Mouse (Mus musculus) CH12.LX (cell line): ENCODE measurements around the gene Rab44.

Experiments used
- CTCF ChIP-seq, 2 experiments: IDR thresholded peaks in 1 of 2; conservative IDR thresholded peaks in 1 of 2; 2 replicates each; pipeline ENCODE4 v1.5.1; 2011 to 2012; ENCODE audit warnings: low read depth in 2 of 2, low read length in 2 of 2, improper control_type of control experiment in 1 of 2, inconsistent platforms in 1 of 2, mild to moderate bottlenecking in 1 of 2, moderate library complexity in 1 of 2
- EP300 ChIP-seq: IDR thresholded peaks from 2 replicates; pipeline ENCODE4 v1.6.1; 2011; ENCODE audit warnings: low read length, improper control_type of control experiment
- HCFC1 ChIP-seq: IDR thresholded peaks from 2 replicates; pipeline ENCODE4 v1.6.1; 2012; ENCODE audit warnings: low read depth, mild to moderate bottlenecking, inconsistent platforms, low read length, improper control_type of control experiment
- IRF4 ChIP-seq: IDR thresholded peaks from 2 replicates; pipeline ENCODE4 v1.6.1; 2014; ENCODE audit warnings: low read depth, mild to moderate bottlenecking, inconsistent platforms, low read length, improper control_type of control experiment
- MAX ChIP-seq: IDR thresholded peaks from 2 replicates; pipeline ENCODE4 v1.6.1; 2011; ENCODE audit warnings: low read length, improper control_type of control experiment
- NELFE ChIP-seq: IDR thresholded peaks from 2 replicates; pipeline ENCODE4 v1.6.1; 2011; ENCODE audit warnings: low read depth, low read length, improper control_type of control experiment
- POLR2A ChIP-seq: IDR thresholded peaks from 2 replicates; pipeline ENCODE4 v1.6.1; 2011; ENCODE audit warnings: low read depth, mild to moderate bottlenecking, improper control_type of control experiment, low read length
- RCOR1 ChIP-seq: conservative IDR thresholded peaks from 2 replicates; pipeline ENCODE4 v1.6.1; 2012; ENCODE audit warnings: low read depth, mild to moderate bottlenecking, inconsistent platforms, low read length, improper control_type of control experiment
- SMC3 ChIP-seq: IDR thresholded peaks from 2 replicates; pipeline ENCODE4 v1.6.1; 2011; ENCODE audit warnings: low read depth, low read length, improper control_type of control experiment
- TCF12 ChIP-seq: IDR thresholded peaks from 2 replicates; pipeline ENCODE4 v1.6.1; 2014; ENCODE audit warnings: low read depth, mild to moderate bottlenecking, inconsistent platforms, low read length, improper control_type of control experiment
- UBTF ChIP-seq: IDR thresholded peaks from 2 replicates; pipeline ENCODE4 v1.6.1; 2012; ENCODE audit warnings: low read depth, mild to moderate bottlenecking, inconsistent platforms, low read length, improper control_type of control experiment, moderate library complexity
- USF1 ChIP-seq: IDR thresholded peaks from 2 replicates; pipeline ENCODE4 v1.6.1; 2014; ENCODE audit warnings: low read depth, mild to moderate bottlenecking, inconsistent platforms, low read length, improper control_type of control experiment
- ZC3H11A ChIP-seq: IDR thresholded peaks from 2 replicates; pipeline ENCODE4 v1.6.1; 2012; ENCODE audit warnings: low read depth, mild to moderate bottlenecking, inconsistent platforms, low read length, improper control_type of control experiment
- ZKSCAN1 ChIP-seq: IDR thresholded peaks from 2 replicates; pipeline ENCODE4 v1.6.1; 2012; ENCODE audit warnings: low read depth, inconsistent platforms, low read length, improper control_type of control experiment, borderline replicate concordance

DNA sequence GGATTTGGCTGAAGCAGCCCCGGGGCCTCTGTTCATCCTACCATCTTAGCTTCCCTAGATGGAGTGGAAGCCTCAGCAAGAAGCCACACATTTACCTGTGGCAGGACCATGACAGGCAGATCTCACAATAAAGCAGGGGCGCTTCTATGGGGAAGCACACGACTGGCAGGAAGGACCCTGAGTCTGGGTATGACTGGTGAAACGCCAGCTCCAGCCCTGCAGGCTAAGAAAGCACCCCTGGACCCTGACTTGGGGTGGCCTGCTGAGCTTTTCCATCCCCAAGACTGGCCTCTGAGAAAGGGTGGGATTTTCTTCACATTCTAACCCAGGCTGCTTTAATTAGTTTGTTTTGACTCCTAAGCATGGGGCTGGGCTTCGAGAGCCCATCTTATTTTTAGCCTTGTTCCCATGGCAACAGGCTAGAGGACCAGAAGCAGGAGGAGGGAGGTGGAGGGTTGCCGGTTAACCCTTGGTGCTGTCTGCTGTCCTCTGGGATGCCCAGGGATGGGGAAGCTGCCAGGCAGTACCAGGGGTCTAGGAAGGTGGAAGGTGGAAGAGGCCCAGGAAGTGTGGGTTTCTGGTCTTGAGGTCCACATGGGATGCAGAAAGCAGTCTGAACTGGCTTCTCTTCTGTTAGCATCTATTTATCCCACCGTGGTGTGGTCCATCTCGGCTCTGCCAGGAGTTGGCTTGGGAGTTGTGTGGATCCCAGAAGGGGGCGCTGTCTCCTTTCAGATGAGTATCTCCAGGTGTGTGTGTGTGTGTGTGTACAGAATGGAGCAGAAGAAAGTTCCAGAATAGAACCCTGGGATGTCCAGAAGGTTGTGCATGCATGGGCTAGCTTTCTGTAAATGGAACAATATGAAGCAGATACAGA is 62.7 kb downstream of the Rab44 start:
- peak; percentile 36 to 82; a peak in 3 of 4 replicates for TF ChIP-seq CTCF (conservative IDR thresholded peaks at IDR 0.05 in 1 of 2, IDR thresholded peaks at IDR 0.05 in 1 of 2; ENCODE audit: low read depth in 2 of 2, low read length in 2 of 2)
- peak; percentile 16; the same call in 1 of the 2 replicates for TF ChIP-seq ZC3H11A
- no peak for TF ChIP-seq POLR2A
- TF ChIP-seq USF1: no peak
- no peak for TF ChIP-seq HCFC1
- no peak for TF ChIP-seq TCF12
- no peak for TF ChIP-seq EP300
- no peak for TF ChIP-seq ZKSCAN1
- TF ChIP-seq UBTF: no peak
- TF ChIP-seq NELFE: no peak
- no peak for TF ChIP-seq IRF4
- no peak for TF ChIP-seq RCOR1
- TF ChIP-seq MAX: no peak; the same call in 1 of the 2 replicates
- peak; percentile 80 for TF ChIP-seq SMC3
